Mouse (Mus musculus) stomach, embryonic 14.5 days (tissue): Measurements from ENCODE around the gene Peg12. TPM values are rescaled to one million over a fixed set of nuclear protein-coding genes. Genes with fewer than 3 reads are reported as not detected.

ENCODE experiments used
- ATAC-seq: fragments of 200-750 bp; cut with Nextera tagmentation; 2 replicates; pipeline ENCODE4 v1.8.0; 2017; ENCODE audit warnings: low read depth, moderate TSS enrichment; ENCODE audit not compliant: insufficient number of reproducible peaks, insufficient read depth, low FRiP score
- H3K27ac ChIP-seq: fragments of 300-500 bp; sonication (generic); 2 replicates; pipeline ENCODE4 v1.5.1; 2014; ENCODE audit warnings: mild to moderate bottlenecking, low read length, moderate library complexity, mixed read lengths
- H3K27me3 ChIP-seq: fragments of 300-500 bp; sonication (generic); 2 replicates; pipeline ENCODE4 v1.6.1; 2014; ENCODE audit warnings: low read length, control low read depth, mixed read lengths; ENCODE audit not compliant: control insufficient read depth, insufficient read depth
- H3K36me3 ChIP-seq: fragments of 300-500 bp; sonication (generic); 2 replicates; pipeline ENCODE4 v1.6.1; 2014; ENCODE audit warnings: mild to moderate bottlenecking, control low read depth, low read length, moderate library complexity, mixed read lengths; ENCODE audit not compliant: control insufficient read depth, insufficient read depth
- H3K4me1 ChIP-seq: fragments of 300-500 bp; sonication (generic); 2 replicates; pipeline ENCODE4 v1.6.1; 2014; ENCODE audit warnings: low read length, control low read depth, mixed read lengths; ENCODE audit not compliant: control insufficient read depth, insufficient read depth
- H3K4me2 ChIP-seq: fragments of 300-500 bp; sonication (generic); replicated peaks from 2 replicates; pipeline ENCODE4 v1.6.1; 2014; ENCODE audit warnings: low read depth, low read length, control low read depth
- H3K4me3 ChIP-seq: fragments of 300-500 bp; sonication (generic); 2 replicates; pipeline ENCODE4 v1.5.1; 2014; ENCODE audit warnings: low read depth, low read length, control low read depth
- H3K9ac ChIP-seq: fragments of 300-500 bp; sonication (generic); replicated peaks from 2 replicates; pipeline ENCODE4 v1.6.1; 2014; ENCODE audit warnings: low read depth, mild to moderate bottlenecking, control low read depth, low read length, moderate library complexity, mixed read lengths
- H3K9me3 ChIP-seq: fragments of 300-500 bp; sonication (generic); 2 replicates; pipeline ENCODE4 v1.6.1; 2016; ENCODE audit warnings: low read depth, low read length, control low read depth; ENCODE audit not compliant: control insufficient read depth
- WGBS: fragments of 180-500 bp; shearing (Covaris S2); extraction: QIAGEN DNeasy Blood & Tissue Kit; methylation state at CpG from one replicate; pipeline ENCODE4 v1.1.7; 2014; 5-methylcytosine and 5-hydroxymethylcytosine counted together
- polyA plus RNA-seq: library from polyadenylated mRNA; unstranded; fragments of >200 nt; fragmentation: Nextera tagmentation; extraction: Ambion mirVana; gene quantifications from 2 replicates; pipeline ENCODE4 v1.2.1, GENCODE M21; 2014

Gene Peg12
- polyA plus RNA-seq, 1 experiment from 2014 or later: 34.4 TPM

- WGBS: 36% methylated on average over 3 of the region's 3 CpGs
- ATAC-seq: no peak
These were observed 31.1 kb downstream of the Peg12 start for GRCm38 (mm10) chr7:62433243-62433642.

GRCm38 (mm10) chr7:62428337-62428736 lies 36.0 kb downstream of the Peg12 start:
- H3K4me3 ChIP-seq: no peak overlapping the region
- no peaks in the 10 kb centered on the region for H3K27me3 ChIP-seq
- H3K4me1 ChIP-seq: no peaks in the 10 kb centered on the region
- WGBS: 21% methylated on average over 8 of the region's 8 CpGs
- H3K27ac ChIP-seq: no peak overlapping the region
- ATAC-seq: no peak
- no peak overlapping the region for H3K9ac ChIP-seq
- no peaks in the 10 kb centered on the region for H3K9me3 ChIP-seq
- H3K4me2 ChIP-seq: no peak overlapping the region
- H3K36me3 ChIP-seq: no peaks in the 10 kb centered on the region

More at GRCm38 (mm10) chr7:62433243-62433642, 31.1 kb downstream of the Peg12 start:
- Histone ChIP-seq H3K4me2 (no peak overlapping the region), H3K9ac (no peak overlapping the region), H3K27ac (no peak overlapping the region), H3K9me3 (no peaks in the 10 kb centered on the region), H3K27me3 (no peaks in the 10 kb centered on the region), H3K4me1 (no peaks in the 10 kb centered on the region), H3K4me3 (no peak overlapping the region), H3K36me3 (no peaks in the 10 kb centered on the region)

- no peak overlapping the region for H3K9ac ChIP-seq
- no peak overlapping the region for H3K27ac ChIP-seq
- H3K4me2 ChIP-seq: no peak overlapping the region
- H3K27me3 ChIP-seq: no peaks in the 10 kb centered on the region
- no peak overlapping the region for H3K4me3 ChIP-seq
- no peaks in the 10 kb centered on the region for H3K36me3 ChIP-seq
- no peaks in the 10 kb centered on the region for H3K9me3 ChIP-seq
- H3K4me1 ChIP-seq: no peaks in the 10 kb centered on the region
- WGBS: 43% methylated on average over 4 of the region's 4 CpGs
- ATAC-seq: no peak
These were observed 41.1 kb downstream of the Peg12 start for GRCm38 (mm10) chr7:62423210-62423609.

- WGBS: 72% methylated on average over 6 of the region's 6 CpGs
- H3K4me2 ChIP-seq: peak overlapping the region; percentile 29; the same call in 1 of the 2 replicates
- H3K9me3 ChIP-seq: no peaks in the 10 kb centered on the region
- H3K4me1 ChIP-seq: no peaks in the 10 kb centered on the region
- H3K27me3 ChIP-seq: no peaks in the 10 kb centered on the region
- H3K9ac ChIP-seq: no peak overlapping the region
- H3K27ac ChIP-seq: no peak overlapping the region
- no peaks in the 10 kb centered on the region for H3K36me3 ChIP-seq
- H3K4me3 ChIP-seq: no peak overlapping the region
- ATAC-seq: no peak
These were observed 43.7 kb downstream of the Peg12 start for GRCm38 (mm10) chr7:62420566-62420965.

GRCm38 (mm10) chr7:62419493-62420360 lies 44.6 kb downstream of the Peg12 start, which contains the start of gene Mkrn3:
Gene Mkrn3, minus strand, starts transcription at chr7:62420139.
- peak within 1 kb of the TSS; percentile 62 for H3K9ac ChIP-seq
- peak; percentile 84; the same call in 1 of the 2 replicates for ATAC-seq
- H3K9me3 ChIP-seq: no peaks in the 10 kb centered on the region
- H3K4me2 ChIP-seq: peak within 1 kb of the TSS; percentile 51
- H3K27ac ChIP-seq: no peak within 1 kb of the TSS
- H3K27me3 ChIP-seq: no peaks in the 10 kb centered on the region
- no peaks in the 10 kb centered on the region for H3K4me1 ChIP-seq
- H3K4me3 ChIP-seq: peak within 1 kb of the TSS; percentile 66
- 19% methylated on average over 49 of the region's 49 CpGs for WGBS
- H3K36me3 ChIP-seq: no peaks in the 10 kb centered on the region

- 59% methylated on average over 17 of the region's 17 CpGs for WGBS
- H3K9ac ChIP-seq: peak overlapping the region; percentile 62; the same call in 1 of the 2 replicates
- peak overlapping the region; percentile 51 for H3K4me2 ChIP-seq
- no peaks in the 10 kb centered on the region for H3K27me3 ChIP-seq
- no peak for ATAC-seq
- no peaks in the 10 kb centered on the region for H3K36me3 ChIP-seq
- H3K4me3 ChIP-seq: peak overlapping the region; percentile 66
- H3K9me3 ChIP-seq: no peaks in the 10 kb centered on the region
- no peaks in the 10 kb centered on the region for H3K4me1 ChIP-seq
- no peak overlapping the region for H3K27ac ChIP-seq
These were observed 45.2 kb downstream of the Peg12 start for GRCm38 (mm10) chr7:62419105-62419492.

GRCm38 (mm10) chr7:62418346-62418745 lies 46.0 kb downstream of the Peg12 start:
- no peak for ATAC-seq
- Histone ChIP-seq H3K27ac (no peak overlapping the region), H3K4me2 (peak overlapping the region; percentile 51), H3K4me3 (peak overlapping the region; percentile 66; the same call in 1 of the 2 replicates), H3K27me3 (no peaks in the 10 kb centered on the region), H3K9me3 (no peaks in the 10 kb centered on the region), H3K4me1 (no peaks in the 10 kb centered on the region), H3K36me3 (no peaks in the 10 kb centered on the region), H3K9ac (no peak overlapping the region)
- WGBS: 77% methylated on average over 9 of the region's 9 CpGs

- no peak for ATAC-seq
- H3K4me2 ChIP-seq: no peak overlapping the region
These were observed 48.1 kb downstream of the Peg12 start for GRCm38 (mm10) chr7:62416173-62416572.

More at GRCm38 (mm10) chr7:62416173-62416572, 48.1 kb downstream of the Peg12 start:
- no peak overlapping the region for H3K9ac ChIP-seq
- no peak overlapping the region for H3K4me3 ChIP-seq
- no peak overlapping the region for H3K27ac ChIP-seq
- no peaks in the 10 kb centered on the region for H3K36me3 ChIP-seq
- H3K4me1 ChIP-seq: no peaks in the 10 kb centered on the region
- no peaks in the 10 kb centered on the region for H3K9me3 ChIP-seq
- H3K27me3 ChIP-seq: no peaks in the 10 kb centered on the region
